Mouse (Mus musculus): ENCODE measurements around the gene Cenpn. TPM values are rescaled to one million over a fixed set of nuclear protein-coding genes. Genes with fewer than 3 reads are reported as not detected.
A peak's percentile ranks its signal among the peaks of the same experiment; 100 is the strongest.

Cenpn gene
- polyA plus RNA-seq (2015; fragmentation: Nextera tagmentation; extraction: Ambion mirVana), result 22.9 and 26.5 TPM in 2 replicates

DNA sequence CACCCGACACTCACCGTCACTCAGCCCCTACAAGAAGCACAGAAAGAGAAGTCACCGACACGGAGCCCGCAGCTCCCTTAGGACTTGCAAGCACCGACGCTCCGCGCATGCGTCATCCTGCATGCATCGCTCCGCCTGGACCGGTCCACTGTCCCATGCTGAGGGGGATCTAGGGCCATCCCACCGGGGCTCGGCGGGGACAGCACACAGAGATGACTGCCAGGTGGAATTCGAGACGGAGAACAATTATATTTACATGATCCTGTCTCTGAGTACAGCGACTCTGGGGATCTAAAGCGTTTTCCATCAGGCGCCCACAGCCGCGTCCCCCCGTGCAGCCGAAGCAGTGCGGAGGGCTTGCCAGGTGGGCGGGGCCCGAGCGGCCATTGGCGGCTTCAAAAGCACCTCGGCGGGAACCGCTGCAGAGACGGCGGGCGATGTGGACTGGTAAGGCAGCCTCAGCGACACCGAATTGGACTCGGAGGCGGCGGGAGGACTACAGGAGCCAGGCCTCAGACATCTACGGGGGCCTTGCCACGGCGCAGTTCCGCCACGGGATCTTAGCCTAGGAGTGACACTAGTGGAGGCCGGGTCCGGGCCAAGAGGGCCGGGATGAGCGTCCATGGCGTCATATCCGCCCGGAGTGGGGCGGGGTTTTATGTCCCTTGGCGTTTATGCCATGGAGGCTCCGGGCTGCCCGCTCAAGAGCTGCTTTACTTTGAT lies at the start of gene Cenpn, which contains the start of gene Cmc2:
Gene Cenpn, plus strand, starts transcription at position 394 of the 723 bp plus-strand sequence.
Gene Cmc2, minus strand, starts transcription at position 119 of the 723 bp plus-strand sequence.
- Histone ChIP-seq H3K4me3 (peak within 1 kb of the TSS; percentile 81), H3K4me2 (peak within 1 kb of the TSS; percentile 72), H3K27ac (peak within 1 kb of the TSS; percentile 96), H3K9me3 (replicated peaks) (no peaks in the 10 kb centered on the region), H3K36me3 (peaks cover 3% of the 10 kb centered on the region; the same call in 1 of the 2 replicates), H3K4me1 (replicated peaks) (peaks cover 13% of the 10 kb centered on the region), H3K9ac (peak within 1 kb of the TSS; percentile 76), H3K27me3 (no peaks in the 10 kb centered on the region)
- peak; percentile 92 for ATAC-seq (replicated peaks; ENCODE audit: insufficient number of reproducible peaks, insufficient read depth, low FRiP score, low read depth)
- WGBS, result under 1% methylated on average over 57 of the region's 57 CpGs

- no peaks in the 10 kb centered on the region for H3K27me3 ChIP-seq
- no peak overlapping the region for H3K9ac ChIP-seq
- WGBS, result 58% methylated on average over 2 of the region's 2 CpGs
- no peak for ATAC-seq (replicated peaks; ENCODE audit: insufficient number of reproducible peaks, insufficient read depth, low FRiP score, low read depth)
- no peaks in the 10 kb centered on the region for H3K9me3 ChIP-seq (replicated peaks)
- H3K4me3 ChIP-seq, result no peak overlapping the region
- no peak overlapping the region for H3K4me2 ChIP-seq
- H3K27ac ChIP-seq, result no peak overlapping the region
- no peaks in the 10 kb centered on the region for H3K36me3 ChIP-seq
- H3K4me1 ChIP-seq (replicated peaks), result no peaks in the 10 kb centered on the region
Observed at GRCm38 (mm10) chr8:116872761-116873342, 48.7 kb upstream of the Cenpn start.

- H3K9me3 ChIP-seq (replicated peaks), result no peaks in the 10 kb centered on the region
- no peaks in the 10 kb centered on the region for H3K36me3 ChIP-seq
- no peak overlapping the region for H3K4me2 ChIP-seq
- no peak for ATAC-seq (replicated peaks; ENCODE audit: insufficient number of reproducible peaks, insufficient read depth, low FRiP score, low read depth)
- no peaks in the 10 kb centered on the region for H3K27me3 ChIP-seq
- no peak overlapping the region for H3K27ac ChIP-seq
- H3K4me1 ChIP-seq (replicated peaks), result no peaks in the 10 kb centered on the region
- H3K9ac ChIP-seq, result no peak overlapping the region
- 76% methylated on average over 11 of the region's 11 CpGs for WGBS
- no peak overlapping the region for H3K4me3 ChIP-seq
Observed at GRCm38 (mm10) chr8:116873586-116873985, 47.9 kb upstream of the Cenpn start.

DNA sequence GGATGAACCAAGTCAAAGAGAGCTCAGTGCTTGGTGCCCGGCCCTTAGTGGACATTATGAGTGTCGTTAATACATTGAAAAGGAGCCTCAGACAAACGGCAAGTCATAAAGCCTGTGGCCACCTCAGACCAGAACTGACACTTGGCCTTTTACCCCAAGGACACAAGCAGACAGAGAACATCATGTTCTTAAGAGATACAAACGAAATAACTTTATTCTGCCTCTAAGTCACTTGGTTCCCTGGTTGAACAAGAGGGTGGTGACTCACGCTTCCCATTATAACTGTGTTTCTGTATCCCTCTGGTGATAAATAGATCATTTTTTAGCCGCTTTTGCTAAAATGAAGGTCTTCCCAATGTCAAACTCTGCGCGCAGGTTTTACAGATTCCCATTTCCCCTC lies 47.5 kb upstream of the Cenpn start:
- H3K4me2 ChIP-seq, result no peak overlapping the region
- H3K4me1 ChIP-seq (replicated peaks), result no peaks in the 10 kb centered on the region
- H3K36me3 ChIP-seq, result no peaks in the 10 kb centered on the region
- H3K9me3 ChIP-seq (replicated peaks), result no peaks in the 10 kb centered on the region
- H3K27ac ChIP-seq, result no peak overlapping the region
- no peaks in the 10 kb centered on the region for H3K27me3 ChIP-seq
- 83% methylated on average over 8 of the region's 8 CpGs for WGBS
- H3K9ac ChIP-seq, result no peak overlapping the region
- H3K4me3 ChIP-seq, result no peak overlapping the region
- ATAC-seq (replicated peaks; ENCODE audit: insufficient number of reproducible peaks, insufficient read depth, low FRiP score, low read depth), result no peak

DNA sequence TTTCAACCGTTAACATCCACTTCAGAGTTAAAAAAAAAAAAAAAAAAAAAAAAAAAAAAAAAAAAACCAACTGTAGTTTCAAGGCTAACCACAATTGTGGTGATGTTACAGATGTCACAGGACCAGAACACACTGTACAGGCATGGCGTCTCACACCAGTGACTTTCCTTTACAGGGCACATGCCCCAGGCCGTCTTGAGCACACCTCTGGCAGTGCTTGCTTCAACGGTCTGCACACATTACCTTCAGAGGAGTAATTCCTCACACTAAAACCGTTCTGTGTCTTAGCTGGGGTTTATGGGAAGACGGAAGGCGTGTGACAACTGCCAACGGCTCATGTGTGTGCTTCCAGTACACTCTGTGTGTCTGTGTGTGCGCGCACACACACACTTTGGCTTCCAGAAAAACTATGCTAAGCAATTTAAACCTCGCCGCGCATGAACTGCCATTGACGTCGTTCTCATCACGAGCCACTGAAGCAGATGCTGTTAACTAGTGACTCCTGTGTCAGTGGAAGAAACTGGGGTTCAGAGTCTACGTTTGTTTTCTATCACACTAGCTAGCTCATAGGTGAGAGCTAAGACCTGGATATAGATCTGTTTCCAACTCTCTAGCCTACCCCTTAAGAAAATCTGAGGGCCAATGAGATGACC lies 45.6 kb upstream of the Cenpn start:
- H3K9ac ChIP-seq, result no peak overlapping the region
- no peaks in the 10 kb centered on the region for H3K27me3 ChIP-seq
- no peaks in the 10 kb centered on the region for H3K36me3 ChIP-seq
- no peak overlapping the region for H3K27ac ChIP-seq
- WGBS, result 79% methylated on average over 17 of the region's 17 CpGs
- H3K4me1 ChIP-seq (replicated peaks), result no peaks in the 10 kb centered on the region
- no peak overlapping the region for H3K4me2 ChIP-seq
- H3K4me3 ChIP-seq, result no peak overlapping the region
- no peak for ATAC-seq (replicated peaks; ENCODE audit: insufficient number of reproducible peaks, insufficient read depth, low FRiP score, low read depth)
- H3K9me3 ChIP-seq (replicated peaks), result no peaks in the 10 kb centered on the region

GRCm38 (mm10) chr8:116881396-116881795 lies 40.1 kb upstream of the Cenpn start:
- no peak overlapping the region for H3K27ac ChIP-seq
- no peak overlapping the region for H3K4me2 ChIP-seq
- H3K4me1 ChIP-seq (replicated peaks), result no peaks in the 10 kb centered on the region
- no peak for ATAC-seq (replicated peaks; ENCODE audit: insufficient number of reproducible peaks, insufficient read depth, low FRiP score, low read depth)
- H3K9ac ChIP-seq, result no peak overlapping the region
- H3K9me3 ChIP-seq (replicated peaks), result no peaks in the 10 kb centered on the region
- H3K27me3 ChIP-seq, result no peaks in the 10 kb centered on the region
- no peak overlapping the region for H3K4me3 ChIP-seq
- H3K36me3 ChIP-seq, result peaks cover 5% of the 10 kb centered on the region
- WGBS, result 87% methylated on average over 8 of the region's 8 CpGs

- H3K4me2 ChIP-seq, result no peak overlapping the region
- H3K36me3 ChIP-seq, result peaks cover 39% of the 10 kb centered on the region
- H3K4me1 ChIP-seq (replicated peaks), result no peaks in the 10 kb centered on the region; the same call in 1 of the 2 replicates
- no peak overlapping the region for H3K9ac ChIP-seq
- no peak for ATAC-seq (replicated peaks; ENCODE audit: insufficient number of reproducible peaks, insufficient read depth, low FRiP score, low read depth)
- no peak overlapping the region for H3K4me3 ChIP-seq
- no peaks in the 10 kb centered on the region for H3K27me3 ChIP-seq
- H3K27ac ChIP-seq, result no peak overlapping the region
- H3K9me3 ChIP-seq (replicated peaks), result no peaks in the 10 kb centered on the region
- 32% methylated on average over 4 of the region's 4 CpGs for WGBS
Observed at GRCm38 (mm10) chr8:116887813-116888212, 33.7 kb upstream of the Cenpn start.

DNA sequence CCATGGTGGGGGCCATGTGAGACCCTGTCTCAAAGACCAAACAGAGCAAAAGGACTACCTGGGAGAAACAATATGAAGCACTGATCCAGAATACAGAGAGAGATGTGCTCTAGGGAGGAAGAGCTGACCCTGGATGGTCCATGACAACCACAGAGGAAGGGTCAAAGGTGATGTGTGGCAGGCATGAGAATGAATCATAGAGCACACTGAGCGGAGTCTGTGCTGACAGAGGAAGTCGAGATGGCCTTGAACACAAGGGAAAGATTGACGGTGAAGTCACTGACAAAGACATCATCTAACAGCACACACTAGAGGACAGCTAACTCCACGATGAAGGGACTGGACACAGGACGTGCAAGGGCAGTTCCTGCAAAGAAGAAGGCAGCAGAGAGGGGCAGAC lies 30.1 kb upstream of the Cenpn start:
- no peak overlapping the region for H3K4me2 ChIP-seq

GRCm38 (mm10) chr8:116892130-116892529 lies 29.4 kb upstream of the Cenpn start:
- Histone ChIP-seq H3K36me3 (peaks cover 36% of the 10 kb centered on the region), H3K27me3 (no peaks in the 10 kb centered on the region), H3K4me3 (no peak overlapping the region), H3K9ac (no peak overlapping the region), H3K4me1 (replicated peaks) (no peaks in the 10 kb centered on the region; the same call in 1 of the 2 replicates), H3K27ac (no peak overlapping the region), H3K9me3 (replicated peaks) (no peaks in the 10 kb centered on the region), H3K4me2 (no peak overlapping the region)
- 84% methylated on average over 3 of the region's 3 CpGs for WGBS
- no peak for ATAC-seq (replicated peaks; ENCODE audit: insufficient number of reproducible peaks, insufficient read depth, low FRiP score, low read depth)

More for the DNA sequence above, 30.1 kb upstream of the Cenpn start:
- no peak for ATAC-seq (replicated peaks; ENCODE audit: insufficient number of reproducible peaks, insufficient read depth, low FRiP score, low read depth)
- Histone ChIP-seq H3K9me3 (replicated peaks) (no peaks in the 10 kb centered on the region), H3K9ac (no peak overlapping the region), H3K4me3 (no peak overlapping the region), H3K27me3 (no peaks in the 10 kb centered on the region), H3K36me3 (peaks cover 43% of the 10 kb centered on the region), H3K27ac (no peak overlapping the region), H3K4me1 (replicated peaks) (no peaks in the 10 kb centered on the region; the same call in 1 of the 2 replicates)
- 88% methylated on average over 5 of the region's 5 CpGs for WGBS

DNA sequence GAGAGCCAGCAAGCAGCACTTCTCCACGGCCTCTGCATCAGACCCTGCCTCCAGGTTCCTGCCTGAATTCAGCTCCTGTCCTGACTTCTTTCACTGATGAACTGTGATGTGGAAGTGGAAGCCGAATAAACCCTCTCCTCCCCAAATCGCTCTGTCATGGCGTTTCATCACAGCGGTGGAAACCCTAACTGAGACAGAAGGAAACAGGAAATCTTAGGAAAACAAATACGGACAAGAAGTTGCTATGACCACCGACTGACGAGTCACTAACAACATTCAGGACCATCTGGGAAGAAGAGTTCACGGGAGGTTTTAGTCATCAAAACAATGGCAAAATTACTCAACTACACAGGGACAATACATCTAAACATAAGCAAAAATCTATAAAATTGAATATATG lies 28.9 kb upstream of the Cenpn start:
- Histone ChIP-seq H3K27me3 (no peaks in the 10 kb centered on the region), H3K4me3 (no peak overlapping the region), H3K27ac (no peak overlapping the region), H3K4me1 (replicated peaks) (no peaks in the 10 kb centered on the region; the same call in 1 of the 2 replicates), H3K4me2 (no peak overlapping the region), H3K9ac (no peak overlapping the region), H3K36me3 (peaks cover 35% of the 10 kb centered on the region), H3K9me3 (replicated peaks) (no peaks in the 10 kb centered on the region)
- no peak for ATAC-seq (replicated peaks; ENCODE audit: insufficient number of reproducible peaks, insufficient read depth, low FRiP score, low read depth)
- 67% methylated on average over 9 of the region's 9 CpGs for WGBS

DNA sequence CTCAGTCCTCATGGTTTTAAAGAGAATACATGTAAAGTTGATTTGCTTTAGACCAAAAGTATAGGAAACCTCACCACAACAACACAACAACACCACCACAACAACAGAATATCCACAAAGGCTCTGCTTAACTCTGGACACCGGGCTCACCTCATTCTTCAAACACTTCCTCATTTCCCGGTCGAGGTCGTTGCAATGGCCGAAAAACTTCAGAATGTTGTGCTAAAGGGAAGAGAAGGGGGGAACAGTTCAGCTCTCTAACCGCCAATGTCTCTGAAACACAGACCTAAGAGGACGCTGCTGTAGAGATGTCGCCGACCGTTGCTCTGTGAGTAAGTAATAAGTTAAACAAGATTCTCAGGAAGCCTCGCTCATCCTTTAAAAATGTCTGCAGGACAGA lies 27.6 kb upstream of the Cenpn start:
- no peaks in the 10 kb centered on the region for H3K4me1 ChIP-seq (replicated peaks)
- H3K27ac ChIP-seq, result no peak overlapping the region
- no peak overlapping the region for H3K4me2 ChIP-seq
- H3K27me3 ChIP-seq, result no peaks in the 10 kb centered on the region
- no peak for ATAC-seq (replicated peaks; ENCODE audit: insufficient number of reproducible peaks, insufficient read depth, low FRiP score, low read depth)
- peaks cover 22% of the 10 kb centered on the region for H3K36me3 ChIP-seq
- 83% methylated on average over 11 of the region's 11 CpGs for WGBS
- no peak overlapping the region for H3K4me3 ChIP-seq
- H3K9ac ChIP-seq, result no peak overlapping the region
- H3K9me3 ChIP-seq (replicated peaks), result no peaks in the 10 kb centered on the region

All from heart, embryonic 15.5 days (tissue).